Mouse (Mus musculus) CH12.LX (cell line): Measurements from ENCODE around the gene Cdyl. TPM values are rescaled to one million over a fixed set of nuclear protein-coding genes. Genes with fewer than 3 reads are reported as not detected.

ENCODE experiments used
- DNase-seq: peaks from one replicate; pipeline ENCODE4 v3.0.0-alpha.2; 2013; ENCODE audit errors: extremely low read depth
- H3K27ac ChIP-seq: 2 replicates; pipeline ENCODE4 v1.5.1; 2012; ENCODE audit warnings: low read depth, mild to moderate bottlenecking, control low read depth, moderate library complexity; ENCODE audit not compliant: insufficient read depth
- H3K27me3 ChIP-seq: replicated peaks from 2 replicates; pipeline ENCODE3; 2012; ENCODE audit warnings: inconsistent platforms
- H3K36me3 ChIP-seq, 2 experiments: replicated peaks in 1 of 2; 2 replicates each; pipeline versions ENCODE3 to v1.6.1; 2012; ENCODE audit warnings: inconsistent platforms in 1 of 2, low read length in 1 of 2, mild to moderate bottlenecking in 1 of 2, mixed read lengths in 1 of 2, moderate library complexity in 1 of 2; ENCODE audit not compliant: control insufficient read depth in 1 of 2, insufficient read depth in 1 of 2
- H3K4me1 ChIP-seq, 2 experiments: 2 replicates each; pipeline ENCODE4 v1.6.1; 2012; ENCODE audit warnings: inconsistent platforms in 1 of 2, moderate library complexity in 1 of 2; ENCODE audit not compliant: insufficient read depth in 2 of 2, control insufficient read depth in 1 of 2
- H3K4me2 ChIP-seq: 2 replicates; pipeline ENCODE4 v1.6.1; 2012; ENCODE audit warnings: low read depth, mild to moderate bottlenecking, control low read depth; ENCODE audit not compliant: poor library complexity, insufficient read depth, severe bottlenecking
- H3K4me3 ChIP-seq, 3 experiments: fragments of 150-350 bp in 1 of 3; sonication (generic) in 1 of 3; replicated peaks in 1 of 3; 2 replicates each; pipeline versions ENCODE3 to v1.5.1; 2011 to 2012; ENCODE audit warnings: low read depth in 2 of 3, low read length in 2 of 3, mild to moderate bottlenecking in 2 of 3, moderate library complexity in 2 of 3, control low read depth in 1 of 3, improper control_type of control experiment in 1 of 3, inconsistent platforms in 1 of 3, mixed read lengths in 1 of 3; ENCODE audit not compliant: poor library complexity in 1 of 3
- H3K79me2 ChIP-seq: replicated peaks from 2 replicates; pipeline ENCODE4 v1.6.1; 2012; ENCODE audit warnings: mild to moderate bottlenecking, moderate library complexity; ENCODE audit not compliant: control insufficient read depth, poor library complexity, insufficient read depth, severe bottlenecking; ENCODE audit errors: extremely low read depth
- H3K9ac ChIP-seq: 2 replicates; pipeline ENCODE4 v1.6.1; 2012; ENCODE audit warnings: low read depth, mild to moderate bottlenecking, control low read depth, moderate library complexity; ENCODE audit not compliant: insufficient read depth
- H3K9me3 ChIP-seq: replicated peaks from 2 replicates; pipeline ENCODE3; 2012; ENCODE audit warnings: low read length, inconsistent platforms, mixed read lengths
- BHLHE40 ChIP-seq: IDR thresholded peaks from 2 replicates; pipeline ENCODE4 v1.6.1; 2011; ENCODE audit warnings: mild to moderate bottlenecking, low read depth, low read length, improper control_type of control experiment
- CHD1 ChIP-seq: IDR thresholded peaks from 2 replicates; pipeline ENCODE4 v1.6.1; 2012; ENCODE audit warnings: low read depth, low read length, improper control_type of control experiment, inconsistent platforms
- CHD2 ChIP-seq: IDR thresholded peaks from 2 replicates; pipeline ENCODE4 v1.6.1; 2011; ENCODE audit warnings: low read length, improper control_type of control experiment
- CTCF ChIP-seq, 2 experiments: IDR thresholded peaks in 1 of 2; conservative IDR thresholded peaks in 1 of 2; 2 replicates each; pipeline ENCODE4 v1.5.1; 2011 to 2012; ENCODE audit warnings: low read depth in 2 of 2, low read length in 2 of 2, improper control_type of control experiment in 1 of 2, inconsistent platforms in 1 of 2, mild to moderate bottlenecking in 1 of 2, moderate library complexity in 1 of 2
- E2F4 ChIP-seq: IDR thresholded peaks from 2 replicates; pipeline ENCODE4 v1.6.1; 2011; ENCODE audit warnings: low read depth, low read length, improper control_type of control experiment; ENCODE audit not compliant: insufficient replicate concordance
- ELF1 ChIP-seq: IDR thresholded peaks from 2 replicates; pipeline ENCODE4 v1.6.1; 2014; ENCODE audit warnings: low read depth, mild to moderate bottlenecking, inconsistent platforms, low read length, improper control_type of control experiment
- EP300 ChIP-seq: IDR thresholded peaks from 2 replicates; pipeline ENCODE4 v1.6.1; 2011; ENCODE audit warnings: low read length, improper control_type of control experiment
- ETS1 ChIP-seq: conservative IDR thresholded peaks from 2 replicates; pipeline ENCODE4 v1.6.1; 2012; ENCODE audit warnings: low read depth, mild to moderate bottlenecking, inconsistent platforms, low read length, improper control_type of control experiment, moderate library complexity
- GABPA ChIP-seq: IDR thresholded peaks from 2 replicates; pipeline ENCODE4 v1.6.1; 2012; ENCODE audit warnings: low read depth, low read length, improper control_type of control experiment, inconsistent platforms; ENCODE audit not compliant: insufficient replicate concordance
- HCFC1 ChIP-seq: IDR thresholded peaks from 2 replicates; pipeline ENCODE4 v1.6.1; 2012; ENCODE audit warnings: low read depth, mild to moderate bottlenecking, inconsistent platforms, low read length, improper control_type of control experiment
- IRF4 ChIP-seq: IDR thresholded peaks from 2 replicates; pipeline ENCODE4 v1.6.1; 2014; ENCODE audit warnings: low read depth, mild to moderate bottlenecking, inconsistent platforms, low read length, improper control_type of control experiment
- JUN ChIP-seq: IDR thresholded peaks from 2 replicates; pipeline ENCODE4 v1.6.1; 2011; ENCODE audit warnings: low read depth, mild to moderate bottlenecking, low read length, improper control_type of control experiment, moderate library complexity; ENCODE audit not compliant: insufficient read depth
- JUND ChIP-seq: conservative IDR thresholded peaks from 2 replicates; pipeline ENCODE4 v1.6.1; 2011; ENCODE audit warnings: low read depth, low read length, improper control_type of control experiment
- KAT2A ChIP-seq: IDR thresholded peaks from 2 replicates; pipeline ENCODE4 v1.6.1; 2012; ENCODE audit warnings: low read length, improper control_type of control experiment, inconsistent platforms; ENCODE audit not compliant: insufficient replicate concordance
- MAFK ChIP-seq: IDR thresholded peaks from 2 replicates; pipeline ENCODE4 v1.6.1; 2011; ENCODE audit warnings: low read length, improper control_type of control experiment; ENCODE audit not compliant: insufficient replicate concordance
- MAX ChIP-seq: IDR thresholded peaks from 2 replicates; pipeline ENCODE4 v1.6.1; 2011; ENCODE audit warnings: low read length, improper control_type of control experiment
- MEF2A ChIP-seq: IDR thresholded peaks from 2 replicates; pipeline ENCODE4 v1.6.1; 2014; ENCODE audit warnings: low read depth, mild to moderate bottlenecking, inconsistent platforms, low read length, improper control_type of control experiment, borderline replicate concordance
- MXI1 ChIP-seq: IDR thresholded peaks from 2 replicates; pipeline ENCODE4 v1.6.1; 2011; ENCODE audit warnings: mild to moderate bottlenecking, low read depth, low read length, improper control_type of control experiment
- MYC ChIP-seq: IDR thresholded peaks from 2 replicates; pipeline ENCODE4 v1.6.1; 2011; ENCODE audit warnings: low read depth, mild to moderate bottlenecking, improper control_type of control experiment, low read length
- NELFE ChIP-seq: IDR thresholded peaks from 2 replicates; pipeline ENCODE4 v1.6.1; 2011; ENCODE audit warnings: low read depth, low read length, improper control_type of control experiment
- NRF1 ChIP-seq: IDR thresholded peaks from 2 replicates; pipeline ENCODE4 v1.6.1; 2014; ENCODE audit warnings: low read depth, mild to moderate bottlenecking, inconsistent platforms, low read length, improper control_type of control experiment, moderate library complexity
- PAX5 ChIP-seq: IDR thresholded peaks from 2 replicates; pipeline ENCODE4 v1.6.1; 2012; ENCODE audit warnings: low read length, inconsistent platforms, mixed read lengths
- POLR2A ChIP-seq: IDR thresholded peaks from 2 replicates; pipeline ENCODE4 v1.6.1; 2011; ENCODE audit warnings: low read depth, mild to moderate bottlenecking, improper control_type of control experiment, low read length
- POLR2AphosphoS2 ChIP-seq: IDR thresholded peaks from 2 replicates; pipeline ENCODE4 v1.6.1; 2011; ENCODE audit warnings: low read depth, low read length, improper control_type of control experiment
- RAD21 ChIP-seq: IDR thresholded peaks from 2 replicates; pipeline ENCODE4 v1.6.1; 2011; ENCODE audit warnings: low read depth, mild to moderate bottlenecking, low read length, improper control_type of control experiment, moderate library complexity
- RCOR1 ChIP-seq: conservative IDR thresholded peaks from 2 replicates; pipeline ENCODE4 v1.6.1; 2012; ENCODE audit warnings: low read depth, mild to moderate bottlenecking, inconsistent platforms, low read length, improper control_type of control experiment
- SIN3A ChIP-seq: IDR thresholded peaks from 2 replicates; pipeline ENCODE4 v1.6.1; 2012; ENCODE audit warnings: low read length, improper control_type of control experiment, inconsistent platforms
- SMC3 ChIP-seq: IDR thresholded peaks from 2 replicates; pipeline ENCODE4 v1.6.1; 2011; ENCODE audit warnings: low read depth, low read length, improper control_type of control experiment
- TBP ChIP-seq: conservative IDR thresholded peaks from 2 replicates; pipeline ENCODE4 v1.6.1; 2011; ENCODE audit warnings: low read depth, low read length, improper control_type of control experiment
- TCF12 ChIP-seq: IDR thresholded peaks from 2 replicates; pipeline ENCODE4 v1.6.1; 2014; ENCODE audit warnings: low read depth, mild to moderate bottlenecking, inconsistent platforms, low read length, improper control_type of control experiment
- UBTF ChIP-seq: IDR thresholded peaks from 2 replicates; pipeline ENCODE4 v1.6.1; 2012; ENCODE audit warnings: low read depth, mild to moderate bottlenecking, inconsistent platforms, low read length, improper control_type of control experiment, moderate library complexity
- USF1 ChIP-seq: IDR thresholded peaks from 2 replicates; pipeline ENCODE4 v1.6.1; 2014; ENCODE audit warnings: low read depth, mild to moderate bottlenecking, inconsistent platforms, low read length, improper control_type of control experiment
- USF2 ChIP-seq: conservative IDR thresholded peaks from 2 replicates; pipeline ENCODE4 v1.6.1; 2011; ENCODE audit warnings: low read depth, low read length, improper control_type of control experiment
- ZC3H11A ChIP-seq: IDR thresholded peaks from 2 replicates; pipeline ENCODE4 v1.6.1; 2012; ENCODE audit warnings: low read depth, mild to moderate bottlenecking, inconsistent platforms, low read length, improper control_type of control experiment
- ZKSCAN1 ChIP-seq: IDR thresholded peaks from 2 replicates; pipeline ENCODE4 v1.6.1; 2012; ENCODE audit warnings: low read depth, inconsistent platforms, low read length, improper control_type of control experiment, borderline replicate concordance
- ZMIZ1 ChIP-seq: IDR thresholded peaks from 2 replicates; pipeline ENCODE4 v1.6.1; 2012; ENCODE audit warnings: low read depth, mild to moderate bottlenecking, inconsistent platforms, low read length, improper control_type of control experiment
- ZNF384 ChIP-seq: IDR thresholded peaks from 2 replicates; pipeline ENCODE4 v1.6.1; 2012; ENCODE audit warnings: low read depth, low read length, improper control_type of control experiment, inconsistent platforms
- dilution Hi-C: fragments of 300-500 bp; cut with MboI; formaldehyde crosslinking; loops from 2 replicates; pipeline ENCODE4 v1.14.3; 2020; ENCODE audit warnings: low sequenced_read_pairs; ENCODE audit not compliant: extremely low pct_unique_long_range_greater_than_20kb, extremely low pct_ligation_motif_present
- in situ Hi-C: fragments of 300-500 bp; cut with MboI; formaldehyde crosslinking; loops from 3 replicates; pipeline ENCODE4 v1.14.3; 2019; ENCODE audit warnings: low sequenced_read_pairs, low pct_ligation_motif_present, low pct_unique_long_range_greater_than_20kb, mixed read lengths
- polyA plus RNA-seq: library from polyadenylated mRNA; unstranded; fragments of >175 nt; gene quantifications from 2 replicates; pipeline ENCODE4 v1.2.1, GENCODE M21; 2012; ENCODE audit warnings: low read depth; ENCODE audit not compliant: insufficient read length
- total RNA-seq, 2 experiments: library from RNA; depleted of rRNA; stranded (reverse); fragments of 300-350 nt in 1 of 2; fragments of >200 nt in 1 of 2; gene quantifications; 2 replicates each; pipeline ENCODE4 v1.2.3; 2012 to 2014

Gene Cdyl
- total and polyA plus RNA-seq, 3 experiments: 5.7 to 9.1 (median 8.3) TPM

DNA sequence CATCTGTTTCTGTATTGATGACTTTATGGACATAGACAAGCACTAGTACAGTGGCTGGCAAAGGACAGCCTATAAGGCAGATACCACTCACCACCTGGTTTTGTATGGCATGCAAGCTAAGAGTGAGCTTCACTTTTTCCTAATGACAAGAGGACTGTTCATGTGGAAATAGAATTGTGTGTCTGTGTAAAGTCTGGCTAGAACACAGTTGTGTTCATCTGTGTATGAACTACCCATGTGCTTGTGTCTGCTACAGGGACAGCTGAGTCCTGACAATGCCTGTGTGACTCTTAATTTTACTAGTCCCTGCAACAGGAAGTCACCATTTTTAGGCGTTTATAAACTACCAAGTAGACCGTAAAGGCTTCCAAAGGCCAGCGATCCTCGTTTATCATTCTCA is 158.4 kb downstream of the Cdyl start:
- Histone ChIP-seq H3K4me3 (no peak overlapping the region), H3K4me1 (peaks cover 36 to 86% of the 10 kb centered on the region in 2 experiments), H3K79me2 (peaks cover 29% of the 10 kb centered on the region), H3K36me3 (peaks cover 0 to 35% of the 10 kb centered on the region in 2 experiments)
- in situ Hi-C loops: no loop called here
- no peak for DNase-seq
- TF ChIP-seq MAX (peak; percentile 62; the same call in 1 of the 2 replicates), JUN (no peak), JUND (no peak), CTCF (conservative IDR thresholded peaks at IDR 0.05 in 1 of 2, IDR thresholded peaks at IDR 0.05 in 1 of 2; ENCODE audit: low read depth in 2 of 2, low read length in 2 of 2) (no peak), POLR2A (no peak), MEF2A (no peak), MXI1 (peak; percentile 54; the same call in 1 of the 2 replicates), ELF1 (0 out of 2 replicates have a peak, but pooled peaks have one; percentile 30), CHD1 (peak; percentile 26; the same call in 1 of the 2 replicates), MAFK (no peak), NRF1 (no peak), GABPA (no peak), ZC3H11A (no peak), E2F4 (no peak), TBP (0 out of 2 replicates have a peak, but pooled peaks have one; percentile 25), CHD2 (no peak), RCOR1 (no peak), EP300 (peak; percentile 65), KAT2A (no peak), POLR2AphosphoS2 (no peak), MYC (0 out of 2 replicates have a peak, but pooled peaks have one; percentile 67), USF1 (no peak), USF2 (no peak), ETS1 (peak; percentile 15; the same call in 1 of the 2 replicates), HCFC1 (no peak), ZNF384 (no peak), ZKSCAN1 (no peak), RAD21 (no peak), BHLHE40 (no peak), PAX5 (no peak), SIN3A (peak; percentile 81), UBTF (no peak), TCF12 (0 out of 2 replicates have a peak, but pooled peaks have one; percentile 40), SMC3 (no peak), NELFE (no peak), ZMIZ1 (peak; percentile 44; the same call in 1 of the 2 replicates), IRF4 (peak; percentile 31; the same call in 1 of the 2 replicates)
- TF ChIP-seq, all 38 proteins: peak for 12
- Histone ChIP-seq H3K9me3 (no peaks in the 10 kb centered on the region), H3K27me3 (no peaks in the 10 kb centered on the region), H3K9ac (peak overlapping the region; percentile 55), H3K27ac (peak overlapping the region; percentile 79), H3K4me2 (peak overlapping the region; percentile 81)
- dilution Hi-C loops: no loop called here
